Mouse (Mus musculus) gastrocnemius, postnatal 25 days (tissue): ENCODE data around the gene Fpr2. TPM values are rescaled to one million over a fixed set of nuclear protein-coding genes. Genes with fewer than 3 reads are reported as not detected.
"Not testable (repeated sequence)": the region's sequence is repeated elsewhere in the genome, so short reads cannot be mapped to it uniquely, and the experiment has no call there.

Source experiments
- DNase-seq: peaks from one replicate; pipeline ENCODE4 v3.0.0; 2022
- total RNA-seq, 2 experiments: library from RNA; stranded (reverse); gene quantifications; 1 replicate in 1 of 2; 2 replicates in 1 of 2; pipeline ENCODE4 v1.2.3; 2021

The Fpr2 gene
- total RNA-seq, 2 experiments from 2014 or later: not detected

DNA sequence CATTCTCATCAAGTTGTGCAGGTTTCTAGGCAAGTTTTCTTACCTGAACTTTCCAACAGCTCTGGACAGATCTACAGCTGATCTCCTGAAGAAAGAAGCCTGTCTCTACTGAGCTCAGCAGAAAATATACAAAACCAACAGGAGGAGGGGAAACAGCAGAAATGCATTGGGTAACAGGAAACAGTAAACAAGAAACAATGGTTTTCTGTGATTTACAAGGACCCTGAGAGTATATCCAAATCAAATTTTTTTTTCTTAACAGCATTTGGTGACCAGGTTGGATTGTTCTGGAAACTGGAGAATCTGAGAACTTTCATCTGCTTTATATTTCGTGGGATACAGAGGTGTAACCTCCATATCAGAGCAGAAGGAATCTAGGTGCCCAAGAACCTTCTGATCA lies 3.8 kb upstream of the Fpr2 start, which contains the start of gene Fpr1:
Gene Fpr1 (minus strand): TSS at position 101 of the 400 bp plus-strand sequence.
- no peak for DNase-seq

DNA sequence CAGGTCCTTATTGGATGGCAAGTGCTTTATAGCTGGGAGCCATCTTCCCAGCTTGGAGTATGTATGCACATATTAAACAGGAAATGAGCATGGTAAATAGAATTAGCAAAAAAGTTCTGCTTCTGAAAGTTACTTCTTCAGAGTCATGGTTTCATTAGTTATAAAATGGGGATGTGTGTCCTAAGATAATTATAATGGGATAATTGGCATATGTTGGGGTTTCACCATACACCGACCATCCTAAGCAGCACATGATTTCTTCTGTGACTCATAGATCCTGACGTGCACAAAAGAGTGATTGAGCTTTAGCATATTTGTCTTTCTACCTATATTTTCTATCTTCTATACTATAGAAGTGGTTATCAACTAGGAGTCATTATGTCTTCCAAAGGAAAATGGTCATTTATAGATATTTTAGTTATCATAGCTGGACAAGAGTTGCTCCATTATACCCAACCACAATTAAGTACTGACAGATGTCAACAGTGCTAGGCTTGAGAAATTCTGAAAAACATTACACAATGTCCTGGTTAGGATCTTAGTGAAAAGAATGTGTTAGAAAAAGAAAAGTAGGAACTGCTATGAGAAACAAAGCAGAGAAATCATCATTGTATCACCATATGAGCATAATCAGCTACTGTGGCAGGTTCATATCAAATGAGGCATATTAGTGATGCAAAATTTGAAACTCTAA lies 2.3 kb downstream of the Fpr2 start:
- no peak for DNase-seq

DNA sequence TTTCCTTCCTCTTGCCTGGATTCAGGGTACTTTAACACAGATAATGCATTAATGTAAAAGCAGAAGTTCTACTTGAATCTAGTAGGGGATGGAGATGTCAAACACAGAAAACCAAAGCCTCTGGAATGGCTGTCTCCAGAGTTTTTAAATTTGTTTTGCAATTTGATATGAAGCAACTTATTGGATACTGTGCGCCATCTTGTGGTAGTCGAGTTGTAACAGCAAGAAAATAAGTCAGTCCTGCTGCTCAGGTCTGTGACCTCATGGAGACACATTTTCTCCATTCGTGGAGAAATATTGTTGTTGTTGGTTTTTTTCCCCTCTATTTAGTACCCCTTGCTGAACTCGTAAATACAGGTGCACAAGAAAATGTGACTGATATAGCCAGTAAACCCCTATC lies 8.4 kb downstream of the Fpr2 start:
- DNase-seq: no peak

DNA sequence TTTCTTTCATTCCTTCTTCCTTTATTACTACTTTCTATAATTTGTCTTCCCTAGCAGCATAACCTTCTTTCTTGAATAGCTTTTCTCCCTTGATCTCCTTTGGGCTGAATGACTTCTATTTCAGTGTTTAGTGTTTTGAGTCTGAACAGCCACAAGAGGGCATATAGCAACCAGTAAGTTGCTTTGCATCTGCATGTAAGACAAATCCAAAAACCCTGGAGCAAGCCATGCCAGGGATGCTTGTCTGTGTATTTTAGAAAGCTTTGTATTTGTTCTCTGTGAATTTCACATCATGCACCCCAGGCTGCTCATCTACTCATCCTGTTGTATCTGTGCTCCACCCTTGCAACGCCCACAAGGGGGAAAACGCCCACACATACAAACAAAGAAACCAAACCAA lies 11.6 kb downstream of the Fpr2 start:
- DNase-seq: no peak

DNA sequence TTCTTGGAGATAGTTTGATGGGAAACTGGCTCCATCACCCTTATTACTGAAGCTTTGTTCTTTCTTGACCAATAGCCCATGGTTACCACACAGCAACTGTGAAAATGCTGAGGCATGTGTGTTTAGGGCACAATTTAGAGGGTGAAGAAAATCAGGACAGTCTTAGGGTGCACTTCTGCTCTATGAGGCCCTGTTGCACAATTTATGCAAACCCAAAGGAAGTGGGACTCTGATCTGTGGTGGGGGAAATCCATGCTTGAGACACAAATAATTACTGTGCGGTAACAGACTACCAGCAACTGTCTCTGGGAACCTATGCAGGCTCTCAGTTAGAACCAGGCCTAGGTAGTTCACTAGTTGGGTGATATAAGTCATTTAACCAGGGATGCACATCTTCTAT lies 13.1 kb downstream of the Fpr2 start:
- no peak for DNase-seq

DNA sequence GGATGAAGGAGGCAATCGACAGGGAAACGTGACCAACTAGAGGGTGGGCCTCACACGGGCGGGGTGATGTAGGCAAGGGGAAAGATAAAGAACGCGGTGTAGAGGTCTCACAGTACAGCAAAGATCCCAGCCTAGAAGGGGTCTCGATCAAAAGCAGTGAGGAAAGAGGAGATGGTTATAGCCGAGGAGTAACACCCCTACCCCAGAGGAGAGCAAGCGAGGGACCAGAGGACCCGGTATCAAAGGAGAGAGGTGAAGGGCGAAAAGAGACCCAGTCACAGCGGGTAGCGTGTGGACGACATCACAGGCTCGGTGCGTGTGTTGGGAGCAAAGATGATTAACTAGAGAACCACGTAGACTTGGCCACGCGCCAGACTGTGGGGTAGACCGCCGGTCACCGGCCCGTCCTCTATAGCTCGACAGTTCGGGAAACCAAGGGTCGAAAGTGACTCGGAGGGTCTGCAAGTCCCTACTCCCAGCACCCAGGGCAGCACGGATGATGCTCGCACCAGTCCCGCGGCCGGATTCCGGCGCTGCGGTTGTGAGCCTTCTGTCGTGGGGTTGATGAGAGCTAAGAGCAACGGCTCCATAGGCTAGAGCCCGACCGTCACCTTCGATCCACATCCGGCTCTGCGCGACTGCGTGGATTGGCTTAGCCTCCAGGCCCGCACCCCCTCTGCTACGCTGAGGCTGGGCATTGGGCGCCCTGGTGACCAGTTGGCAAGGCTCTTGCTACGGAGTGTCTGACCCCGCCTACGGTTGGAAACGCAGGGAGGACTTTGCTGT lies 22.2 kb downstream of the Fpr2 start:
- peak; percentile 76 for DNase-seq

DNA sequence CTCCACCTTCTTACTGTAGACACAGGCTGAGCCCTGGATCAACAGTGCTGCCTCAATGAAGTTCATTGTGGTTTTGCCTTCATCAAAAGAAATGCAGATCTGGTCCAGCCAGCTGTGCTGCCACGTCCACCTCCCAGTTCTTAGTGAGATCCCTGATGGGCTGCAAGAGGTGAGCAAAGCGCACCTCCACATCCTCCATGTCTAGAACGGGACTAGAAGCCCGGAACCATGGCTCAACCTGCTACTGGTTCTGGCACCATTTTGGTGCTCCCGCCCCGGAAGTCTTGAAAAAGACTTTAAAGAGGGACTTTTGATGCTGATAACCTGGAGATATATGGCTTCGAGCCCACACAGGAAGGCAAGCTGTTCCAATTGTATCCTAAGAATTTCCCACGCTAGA lies 25.0 kb downstream of the Fpr2 start:
- not testable (repeated sequence) for DNase-seq

DNA sequence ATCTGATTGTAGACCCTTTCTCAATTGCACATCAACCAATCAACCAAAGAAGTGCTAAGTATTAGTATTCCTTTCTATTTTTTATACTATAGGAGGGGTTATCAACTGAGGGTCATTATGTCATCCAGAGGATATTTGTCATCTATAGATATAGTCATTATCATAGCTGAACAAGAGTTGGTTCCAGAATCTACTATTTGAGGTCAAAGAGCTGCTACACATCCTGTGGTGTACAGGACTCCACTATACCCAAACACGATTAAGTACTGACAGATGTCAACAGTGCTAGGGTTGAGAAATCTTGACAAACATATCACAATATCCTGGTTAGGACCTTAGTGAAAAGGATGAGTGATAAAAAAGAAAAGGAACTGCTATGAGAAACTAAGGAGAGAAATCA lies 29.8 kb downstream of the Fpr2 start:
- DNase-seq: no peak

DNA sequence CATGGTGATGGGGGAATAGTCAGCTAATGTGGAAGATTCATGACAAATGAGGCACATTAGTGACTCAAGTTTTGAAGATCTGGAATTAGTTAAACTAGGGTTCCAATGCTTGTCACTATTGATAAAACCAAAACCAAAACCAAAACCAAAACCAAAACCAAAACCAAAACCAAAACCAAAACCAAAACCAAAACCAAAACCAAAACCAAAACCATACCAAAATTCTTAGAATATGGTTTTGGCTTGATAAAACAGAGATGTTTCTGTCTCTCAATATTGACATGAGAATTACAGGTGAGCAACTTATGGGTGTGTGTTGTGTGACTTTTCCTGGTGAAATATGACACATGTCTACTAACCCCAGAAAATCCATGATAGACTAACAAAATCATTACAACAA lies 30.2 kb downstream of the Fpr2 start:
- no peak for DNase-seq

Other genes starting within 250 kb of the Fpr2 start
- not detected for gene Vmn2r90, start 184.1 kb upstream of the Fpr2 start, total RNA-seq
- gene Spaca6, start 60.7 kb upstream of the Fpr2 start, total RNA-seq: 10 to 100 TPM in 1 of 2 experiments, 1 to 10 TPM in 1; 7.0 to 15.8 TPM
- gene Has1, start 32.6 kb upstream of the Fpr2 start, total RNA-seq: under 1 TPM; 0.15 to 0.40 TPM
- gene Fpr1, start 3.9 kb upstream of the Fpr2 start, total RNA-seq: not detected
- not detected for gene Fpr3, start within 50 bp of the Fpr2 start, total RNA-seq
- not detected for gene Fpr-rs4, start 133.9 kb downstream of the Fpr2 start, total RNA-seq
- gene Vmn2r124, start 161.6 kb downstream of the Fpr2 start, total RNA-seq: not detected
- gene Vmn2r91, start 197.2 kb downstream of the Fpr2 start, total RNA-seq: not detected